Mouse (Mus musculus): ENCODE results near the gene Actg2.
"Not testable (repeated sequence)": the region's sequence is repeated elsewhere in the genome, so short reads cannot be mapped to it uniquely, and the experiment has no call there.

Gene Actg2

DNA sequence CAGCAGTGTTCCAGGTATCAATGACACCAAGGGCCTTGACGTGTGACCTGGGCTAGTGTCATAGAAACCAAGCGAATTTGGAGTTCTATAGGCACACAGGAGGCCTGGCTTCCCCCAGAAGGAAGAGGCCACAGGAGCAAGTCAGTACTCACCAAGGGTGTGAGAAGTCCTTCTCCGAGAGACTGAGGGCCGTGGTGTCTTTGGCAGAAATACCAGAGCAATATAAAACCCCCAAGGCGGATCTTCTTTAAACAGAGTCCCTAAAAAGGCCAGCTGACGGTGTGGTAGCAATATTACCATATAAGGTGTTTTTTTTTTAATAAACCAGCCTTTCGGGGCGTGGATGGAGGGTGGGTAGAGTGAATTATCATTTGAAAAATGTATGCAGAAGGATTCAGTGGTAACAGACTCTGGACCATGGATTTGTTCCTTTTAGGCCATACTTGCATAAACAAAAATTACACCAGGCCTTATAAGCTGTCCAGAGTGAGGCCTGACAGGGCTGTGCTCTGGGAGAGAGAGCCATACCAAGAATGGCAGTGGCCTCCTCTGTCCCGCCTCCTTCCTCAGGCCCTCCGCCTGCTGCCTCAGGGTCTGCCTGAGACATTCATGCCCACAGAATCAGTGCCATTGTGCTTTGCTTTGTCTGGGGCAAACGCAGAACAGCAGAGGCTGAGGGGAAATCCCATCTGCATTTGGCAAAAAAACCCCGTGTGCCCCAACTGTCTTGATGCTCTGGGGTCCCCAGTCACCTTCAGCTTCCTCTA is at the start of gene Actg2:
TSS of gene Actg2 (minus strand) at position 238 of the 767 bp plus-strand sequence.
- no peak for ATAC-seq (ENCODE audit: low TSS enrichment)

DNA sequence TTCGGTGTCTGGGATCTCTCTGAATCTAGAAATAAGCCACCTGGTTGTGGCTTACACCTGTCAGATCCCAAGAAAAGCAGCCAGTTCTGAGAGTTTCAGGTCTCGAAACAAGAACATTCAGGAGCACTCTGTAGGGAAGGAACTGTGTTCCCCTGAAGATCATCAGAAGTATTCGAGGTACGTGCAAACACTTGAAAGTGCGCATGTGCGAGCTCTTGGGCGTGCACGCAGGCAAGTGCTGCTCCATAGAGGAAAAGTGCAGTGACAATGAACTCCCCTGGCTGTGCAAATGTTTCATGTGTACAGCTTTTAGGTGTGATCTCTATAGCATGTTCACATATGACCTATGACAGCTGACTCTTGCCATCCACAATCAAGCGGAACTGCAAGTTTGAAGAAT is 49.3 kb upstream of the Actg2 start:
- not testable (repeated sequence) for ATAC-seq (ENCODE audit: low TSS enrichment)

- ATAC-seq (ENCODE audit: low TSS enrichment): no peak
These were observed 47.5 kb upstream of the Actg2 start for GRCm38 (mm10) chr6:83583591-83583990.

DNA sequence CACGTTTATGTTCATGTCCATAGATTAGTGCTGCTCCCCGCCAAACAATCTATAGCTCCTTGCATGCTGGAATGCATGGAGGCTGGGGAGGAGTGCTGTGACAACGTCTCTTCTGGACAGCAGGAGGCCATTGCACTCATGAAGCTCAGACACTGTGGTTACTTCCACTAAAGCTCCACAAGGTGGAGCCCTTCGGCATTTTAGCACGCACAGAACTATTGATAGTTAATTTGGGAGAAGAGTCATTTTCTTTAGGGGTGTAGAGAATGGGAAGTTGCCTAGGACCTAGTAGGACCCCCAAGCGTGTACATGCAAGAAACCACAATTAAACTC is 46.8 kb upstream of the Actg2 start:
- ATAC-seq (ENCODE audit: low TSS enrichment): peak; percentile 90

GRCm38 (mm10) chr6:83582135-83582937 is 46.3 kb upstream of the Actg2 start:
- ATAC-seq (ENCODE audit: low TSS enrichment): no peak; the same call in 1 of the 2 replicates

DNA sequence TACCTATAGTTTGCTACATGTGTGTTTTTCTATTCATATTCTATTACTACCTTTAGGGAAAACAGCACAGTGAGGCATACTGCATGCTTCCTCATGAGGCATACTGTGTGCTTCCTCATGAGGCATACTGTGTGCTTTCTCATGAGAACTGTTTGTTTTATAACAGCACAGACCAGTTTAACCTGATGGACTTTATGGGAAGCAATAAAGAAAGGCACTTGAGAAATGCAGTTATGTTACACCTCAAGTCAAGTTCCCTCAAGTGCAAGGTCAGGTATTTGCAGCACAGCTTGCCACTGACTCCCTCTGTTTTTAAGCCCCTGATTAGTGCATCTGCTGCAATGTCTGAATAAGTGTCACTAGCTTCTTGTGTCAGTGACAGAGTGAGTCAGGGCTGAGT is 41.5 kb upstream of the Actg2 start:
- no peak for ATAC-seq (ENCODE audit: low TSS enrichment)

DNA sequence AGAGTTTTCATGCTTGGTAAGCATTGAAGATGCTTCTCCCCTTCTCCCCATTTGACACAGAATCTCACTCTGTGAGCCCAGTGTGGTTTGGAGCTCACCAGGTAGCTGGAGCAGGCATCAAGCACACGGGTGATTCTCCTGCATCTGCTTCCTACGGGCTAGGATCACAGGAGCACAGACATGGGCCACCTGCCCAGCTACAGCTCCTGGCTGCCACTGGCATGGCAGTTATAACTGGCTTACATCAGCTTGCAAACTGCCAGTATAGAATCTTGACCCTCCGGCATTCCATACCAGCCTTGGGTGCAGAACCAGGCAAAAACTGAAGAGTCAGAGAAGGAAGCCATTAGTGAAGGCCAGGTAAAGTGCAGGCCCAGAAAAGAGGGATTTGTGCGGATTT is 39.5 kb upstream of the Actg2 start:
- no peak for ATAC-seq (ENCODE audit: low TSS enrichment)

DNA sequence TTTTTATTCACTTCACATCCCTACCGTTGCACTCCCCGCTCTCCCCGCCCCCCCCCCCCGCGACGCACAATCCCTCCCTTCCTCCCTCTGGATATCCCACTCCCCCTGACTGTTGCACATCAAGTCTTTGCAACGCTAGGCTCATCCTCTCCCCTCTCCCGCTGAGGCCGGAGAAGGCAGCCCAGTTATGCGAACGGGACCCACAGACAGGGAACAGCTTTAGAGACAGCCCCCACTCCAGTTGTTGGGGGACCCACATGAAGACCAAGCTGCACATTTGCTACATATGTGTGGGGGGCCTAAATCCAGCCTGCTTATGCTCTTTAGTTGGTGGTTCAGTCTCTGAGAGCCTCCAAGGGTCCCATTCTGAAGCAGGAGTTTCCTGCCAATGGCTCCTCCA is 36.6 kb upstream of the Actg2 start, which contains the start of gene Stambp:
TSS of gene Stambp (minus strand) at position 59 of the 400 bp plus-strand sequence.
- peak; percentile 26; the same call in 1 of the 2 replicates for ATAC-seq (ENCODE audit: low TSS enrichment)

- peak; percentile 94 for ATAC-seq (ENCODE audit: low TSS enrichment)
These were observed 36.0 kb upstream of the Actg2 start for GRCm38 (mm10) chr6:83571840-83572667.

DNA sequence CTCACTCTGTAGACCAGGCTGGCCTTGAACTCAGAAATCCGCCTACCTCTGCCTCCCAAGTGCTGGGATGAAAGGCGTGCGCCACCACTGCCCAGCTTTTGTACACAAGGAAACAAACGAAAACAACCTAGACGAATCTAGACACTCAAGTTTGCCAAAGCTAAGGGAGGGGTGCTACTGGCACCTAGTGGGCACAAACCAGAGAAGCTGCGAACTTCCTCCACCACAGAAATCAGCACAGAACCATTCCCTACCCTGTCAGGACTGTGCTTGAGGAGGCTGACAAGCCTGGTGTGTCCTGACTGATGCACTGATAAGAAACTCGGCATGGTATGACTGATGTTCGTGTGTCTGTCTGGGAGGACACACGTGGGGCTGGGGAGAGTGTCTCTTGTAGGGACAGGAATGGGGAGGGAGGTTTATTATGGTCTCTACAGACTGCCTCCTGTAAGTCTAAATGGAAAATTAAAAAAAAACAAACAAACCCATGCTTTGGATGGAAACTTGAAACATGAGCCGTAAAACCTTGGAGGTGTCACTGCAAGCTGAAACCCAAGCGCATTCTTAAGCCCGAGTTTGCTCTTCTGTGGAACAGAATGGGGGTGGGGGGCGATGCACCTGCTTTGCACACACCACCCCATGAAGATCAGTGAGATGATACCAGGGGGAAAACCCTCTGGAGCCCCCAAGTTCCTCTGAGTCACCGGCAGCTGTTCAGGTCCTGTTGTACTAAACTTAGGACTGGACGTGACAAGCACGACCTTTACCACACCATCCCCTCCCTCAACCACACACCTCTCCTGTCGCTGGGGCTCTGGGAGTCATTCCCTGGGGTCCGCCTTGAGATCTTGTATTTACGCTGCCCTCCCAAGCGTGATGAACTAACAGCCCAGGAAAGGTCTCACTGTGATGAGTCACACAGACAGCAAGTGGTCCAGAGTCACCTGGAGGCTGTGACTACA is 33.1 kb upstream of the Actg2 start:
- no peak for ATAC-seq (ENCODE audit: low TSS enrichment)

- ATAC-seq (ENCODE audit: low TSS enrichment): no peak
These were observed 19.9 kb upstream of the Actg2 start for GRCm38 (mm10) chr6:83555972-83556371.

DNA sequence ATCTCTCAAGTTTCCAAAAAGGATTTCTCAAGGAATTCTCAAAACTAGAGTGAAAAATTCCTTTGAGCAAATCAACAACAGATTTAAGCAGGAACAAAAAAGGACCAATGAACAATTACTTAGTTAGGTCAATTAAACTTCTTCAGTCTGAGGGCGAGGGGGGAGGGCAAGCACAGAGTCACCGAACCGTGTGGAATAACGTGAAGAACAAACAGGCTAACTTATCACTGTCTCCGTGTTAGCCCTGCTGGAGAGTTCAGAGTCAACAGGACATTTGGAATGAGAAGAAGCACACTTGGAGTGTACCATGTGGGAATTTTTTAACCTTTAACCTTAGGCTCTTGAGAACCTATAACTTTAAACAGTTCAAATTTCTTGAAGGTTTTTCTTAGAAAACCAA is 12.3 kb upstream of the Actg2 start:
- no peak for ATAC-seq (ENCODE audit: low TSS enrichment)

DNA sequence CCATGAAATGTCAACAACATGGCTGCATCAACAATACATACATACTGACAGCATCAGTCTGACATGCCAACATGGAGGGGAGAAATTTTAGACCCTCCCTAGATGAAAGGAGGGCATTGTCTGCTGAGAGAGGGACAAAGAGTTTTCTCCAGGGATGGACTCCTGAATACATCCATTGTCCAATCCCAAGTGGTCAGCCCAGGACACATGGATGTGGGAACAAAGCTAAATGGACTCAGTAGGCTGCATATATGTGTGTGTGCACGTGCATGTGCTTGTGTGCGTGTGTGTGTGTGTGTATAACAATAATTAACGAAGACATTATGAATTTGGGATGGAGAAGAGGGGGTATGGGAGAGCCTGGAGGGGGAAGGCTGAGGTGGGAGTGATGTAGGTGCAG is 9.7 kb upstream of the Actg2 start:
- ATAC-seq (ENCODE audit: low TSS enrichment): no peak

- ATAC-seq (ENCODE audit: low TSS enrichment): peak; percentile 72
These were observed 5.8 kb upstream of the Actg2 start for GRCm38 (mm10) chr6:83541756-83542456.

DNA sequence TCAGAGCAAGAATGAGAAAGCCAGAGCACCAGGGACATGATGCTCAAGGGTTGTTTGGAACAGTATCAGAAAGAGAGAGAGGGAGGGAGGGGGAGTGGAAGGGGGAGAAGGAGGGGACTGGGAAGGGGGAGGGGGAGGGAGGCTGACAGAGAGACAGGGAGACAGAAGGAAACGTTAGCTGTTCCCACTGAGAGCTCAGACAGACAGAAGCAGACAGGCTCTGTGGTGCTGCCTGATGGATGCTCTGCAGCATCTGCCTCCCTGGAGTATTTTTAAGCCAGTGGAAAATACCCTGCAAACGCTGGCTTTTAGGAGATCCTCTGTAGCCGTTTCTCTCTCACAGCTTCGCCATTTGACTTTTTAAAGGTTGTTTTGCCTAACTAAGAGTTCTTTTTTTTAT is 4.0 kb upstream of the Actg2 start:
- peak; percentile 64 for ATAC-seq (ENCODE audit: low TSS enrichment)

DNA sequence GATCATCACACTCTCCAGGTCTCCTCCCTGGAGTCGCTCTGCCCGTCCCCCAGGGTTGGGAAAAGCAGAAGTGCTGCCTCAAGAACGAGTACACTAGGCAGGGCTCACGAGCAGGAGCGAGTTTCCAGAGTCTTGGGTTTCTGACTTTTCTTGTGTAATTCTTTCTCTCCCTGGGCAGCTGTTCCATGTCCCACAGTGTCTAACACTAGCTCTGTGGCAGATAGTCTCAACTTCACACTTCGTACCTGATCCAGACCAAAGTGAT is 662 bp upstream of the Actg2 start:
- no peak for ATAC-seq (ENCODE audit: low TSS enrichment)

DNA sequence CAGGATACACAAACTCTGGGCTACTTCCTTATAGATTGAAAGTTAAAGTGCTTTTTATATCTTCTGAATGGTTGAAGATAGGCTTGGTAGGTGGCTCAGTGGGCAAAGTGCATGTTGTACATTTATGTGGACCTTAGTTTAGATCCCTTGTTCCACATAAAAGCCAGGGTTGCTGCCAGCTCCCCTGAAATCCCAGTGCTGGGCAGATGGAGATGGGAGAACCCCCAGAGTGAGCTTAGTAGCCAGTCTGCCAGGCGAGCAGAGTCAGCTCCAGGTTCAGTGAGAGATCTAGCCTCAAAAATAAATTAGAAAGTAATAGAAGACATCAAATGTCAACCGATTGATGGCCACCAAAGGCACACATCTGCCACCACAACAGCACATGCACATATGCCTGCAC is 3.5 kb downstream of the Actg2 start:
- no peak for ATAC-seq (ENCODE audit: low TSS enrichment)

- no peak for ATAC-seq (ENCODE audit: low TSS enrichment)
These were observed 12.9 kb downstream of the Actg2 start for GRCm38 (mm10) chr6:83523194-83523593.

GRCm38 (mm10) chr6:83521784-83522183 is 14.3 kb downstream of the Actg2 start:
- no peak for ATAC-seq (ENCODE audit: low TSS enrichment)

- no peak for ATAC-seq (ENCODE audit: low TSS enrichment)
These were observed 17.4 kb downstream of the Actg2 start for GRCm38 (mm10) chr6:83518637-83519036.

GRCm38 (mm10) chr6:83515172-83515571 is 20.9 kb downstream of the Actg2 start:
- ATAC-seq (ENCODE audit: low TSS enrichment): peak; percentile 71; the same call in 1 of the 2 replicates
